Mouse (Mus musculus): ENCODE measurements around the gene Pax5. TPM values are rescaled to one million over a fixed set of nuclear protein-coding genes. Genes with fewer than 3 reads are reported as not detected.

The Pax5 gene
- total RNA-seq, 4 experiments from 2014 or later: not detected

DNA sequence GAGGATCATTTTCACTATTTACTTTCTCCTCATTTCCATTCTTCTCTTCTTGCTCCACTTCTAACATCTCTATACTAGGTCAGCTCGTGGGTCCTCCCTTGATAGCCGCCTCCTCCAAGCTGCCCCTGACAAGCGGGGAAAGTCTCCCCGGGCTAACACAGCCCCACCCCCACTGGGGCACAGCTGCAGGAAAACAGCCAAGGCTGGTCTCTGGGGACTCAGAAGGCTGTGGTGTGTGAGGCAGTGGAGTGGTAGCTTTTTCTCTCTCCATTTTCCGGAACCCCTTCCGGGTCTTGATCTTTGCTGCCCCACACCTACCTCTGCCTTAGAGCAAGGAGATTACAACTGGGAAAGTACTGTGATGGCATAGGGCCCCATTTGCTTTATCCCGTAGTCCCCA lies 4.3 kb downstream of the Pax5 start:
- no peak for DNase-seq (ENCODE audit: low spot score in 2 of 2)

GRCm38 (mm10) chr4:44705151-44705550 lies 5.1 kb downstream of the Pax5 start:
- DNase-seq (ENCODE audit: low spot score in 2 of 2): no peak

GRCm38 (mm10) chr4:44704369-44704745 lies 5.9 kb downstream of the Pax5 start:
- DNase-seq (ENCODE audit: low spot score in 2 of 2): peak; percentile 40 to 54

- no peak for DNase-seq (ENCODE audit: low spot score in 2 of 2)
Observed at GRCm38 (mm10) chr4:44703686-44704368, 6.5 kb downstream of the Pax5 start.

GRCm38 (mm10) chr4:44702891-44703685 lies 7.2 kb downstream of the Pax5 start:
- DNase-seq (ENCODE audit: low spot score in 2 of 2): no peak

DNA sequence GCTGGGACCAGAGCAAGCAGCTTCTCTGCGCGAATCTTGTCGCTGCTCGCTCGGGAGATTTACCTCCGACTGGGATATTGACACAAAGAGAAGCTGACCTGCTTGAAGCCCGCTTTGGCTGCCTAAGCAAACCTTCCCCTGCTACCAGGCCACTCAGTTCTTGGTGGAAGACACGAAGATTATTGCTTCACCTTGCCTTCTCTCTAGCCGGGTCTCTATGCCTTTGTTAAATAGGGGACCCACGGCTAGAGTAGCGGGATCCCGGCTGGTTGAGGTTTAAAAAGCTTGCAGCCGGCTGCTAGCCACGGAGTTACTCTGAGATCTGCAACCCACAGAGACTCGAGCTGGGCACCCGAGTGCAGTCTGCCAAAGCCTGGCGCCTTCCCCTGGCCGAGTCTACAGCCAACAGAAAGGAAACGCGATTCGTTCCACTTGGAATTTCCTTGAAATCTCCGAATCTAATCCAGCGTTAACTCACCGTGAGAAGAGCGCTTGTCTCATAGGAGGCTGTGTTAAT lies 8.2 kb downstream of the Pax5 start:
- DNase-seq (ENCODE audit: low spot score in 2 of 2): no peak

GRCm38 (mm10) chr4:44701513-44701912 lies 8.8 kb downstream of the Pax5 start:
- DNase-seq (ENCODE audit: low spot score in 2 of 2): no peak

DNA sequence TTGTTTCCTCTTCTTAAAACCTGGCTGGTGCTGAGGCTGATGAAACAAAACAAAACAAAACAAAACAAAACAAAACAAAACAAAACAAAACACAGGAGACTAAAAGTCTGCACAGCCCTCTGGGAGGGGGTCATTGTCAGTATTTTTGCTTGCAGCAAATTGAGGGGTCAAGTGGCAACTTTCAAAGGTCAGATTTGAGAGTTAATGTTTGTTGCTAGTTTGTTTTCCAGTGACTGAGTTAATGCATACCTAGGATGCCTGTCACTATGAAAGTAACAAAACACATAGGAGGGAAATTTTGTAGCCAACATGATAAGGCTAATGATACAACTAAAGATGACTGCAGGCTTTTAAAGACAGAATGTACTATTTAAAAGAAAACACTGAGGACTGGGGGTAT lies 13.6 kb downstream of the Pax5 start:
- DNase-seq (ENCODE audit: low spot score in 2 of 2): no peak

DNA sequence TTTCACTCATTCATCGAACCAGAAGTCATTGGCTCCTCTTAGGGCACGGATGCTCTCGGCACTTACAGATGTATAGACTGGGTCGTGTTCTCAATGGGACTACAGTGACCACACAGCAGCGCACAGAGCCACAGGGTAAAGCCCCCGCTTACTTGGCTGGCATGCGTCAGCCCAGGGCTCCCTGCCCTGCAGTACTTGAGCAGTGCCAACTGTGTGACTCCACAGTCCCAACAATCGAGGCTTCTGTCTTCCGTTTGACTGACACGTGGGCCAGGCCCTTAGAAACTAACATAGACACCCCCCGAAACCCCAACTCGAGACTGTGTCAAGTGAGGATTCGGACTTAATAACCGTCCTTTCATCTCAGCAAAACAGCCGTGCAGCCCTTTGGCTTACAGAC lies 15.9 kb downstream of the Pax5 start:
- DNase-seq (ENCODE audit: low spot score in 2 of 2): no peak

GRCm38 (mm10) chr4:44685582-44685981 lies 24.7 kb downstream of the Pax5 start:
- no peak for DNase-seq (ENCODE audit: low spot score in 2 of 2)

DNA sequence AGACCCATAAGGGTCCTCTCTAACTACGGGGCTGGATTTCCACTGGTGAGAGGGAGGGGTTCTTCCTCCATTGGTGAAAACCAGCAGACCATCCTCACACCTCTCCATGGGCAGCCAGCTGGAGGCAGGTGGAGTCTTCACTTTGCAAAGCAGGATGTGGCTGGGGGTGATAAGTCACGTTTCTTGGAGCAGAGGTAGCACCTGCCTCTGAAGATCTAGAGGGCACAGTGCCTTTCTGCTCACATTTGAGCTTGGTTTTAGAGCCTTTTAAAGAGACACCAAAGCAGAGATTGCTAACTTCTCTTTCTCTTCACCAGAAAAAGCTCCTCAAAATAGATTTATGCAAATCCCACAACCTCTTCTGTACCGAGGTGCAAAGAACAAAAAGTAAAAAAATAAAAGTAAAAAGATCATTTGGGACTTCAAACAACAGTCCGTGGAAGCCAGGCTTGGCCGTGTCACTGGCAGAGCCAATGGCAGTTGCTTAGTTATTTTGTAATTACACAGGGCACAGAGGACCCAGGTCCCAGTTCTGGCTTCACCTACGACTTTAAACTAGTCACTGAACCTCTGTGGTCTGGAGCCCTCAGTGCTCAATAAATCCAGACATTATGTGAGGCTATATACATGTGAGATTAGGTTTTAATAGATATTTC lies 29.9 kb downstream of the Pax5 start:
- no peak for DNase-seq (ENCODE audit: low spot score in 2 of 2)

- DNase-seq (ENCODE audit: low spot score in 2 of 2): no peak
Observed at GRCm38 (mm10) chr4:44678641-44679040, 31.6 kb downstream of the Pax5 start.

- DNase-seq (ENCODE audit: low spot score in 2 of 2): no peak
Observed at GRCm38 (mm10) chr4:44678026-44678425, 32.3 kb downstream of the Pax5 start.

DNA sequence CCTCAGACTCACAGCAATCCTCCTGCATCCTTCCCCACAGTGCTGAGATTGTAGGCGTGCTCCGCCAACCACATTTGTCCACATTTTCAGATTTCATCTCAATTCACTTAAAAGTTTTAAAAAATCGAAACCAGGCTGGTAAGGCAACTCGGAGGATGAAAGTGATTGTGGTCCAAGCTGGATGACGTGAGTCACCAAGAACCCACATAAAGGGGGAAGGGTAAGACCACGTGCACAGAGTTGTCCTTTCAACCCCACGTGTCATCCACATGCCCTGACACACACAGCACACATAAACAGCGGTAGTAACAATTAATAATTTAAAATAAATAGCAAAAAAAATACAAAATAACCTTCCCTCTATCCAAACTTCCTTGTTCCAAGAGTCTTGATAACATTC lies 35.3 kb downstream of the Pax5 start:
- no peak for DNase-seq (ENCODE audit: low spot score in 2 of 2)

GRCm38 (mm10) chr4:44673726-44674125 lies 36.6 kb downstream of the Pax5 start:
- no peak for DNase-seq (ENCODE audit: low spot score in 2 of 2)

GRCm38 (mm10) chr4:44672216-44672937 lies 37.9 kb downstream of the Pax5 start:
- DNase-seq (ENCODE audit: low spot score in 2 of 2): no peak

DNA sequence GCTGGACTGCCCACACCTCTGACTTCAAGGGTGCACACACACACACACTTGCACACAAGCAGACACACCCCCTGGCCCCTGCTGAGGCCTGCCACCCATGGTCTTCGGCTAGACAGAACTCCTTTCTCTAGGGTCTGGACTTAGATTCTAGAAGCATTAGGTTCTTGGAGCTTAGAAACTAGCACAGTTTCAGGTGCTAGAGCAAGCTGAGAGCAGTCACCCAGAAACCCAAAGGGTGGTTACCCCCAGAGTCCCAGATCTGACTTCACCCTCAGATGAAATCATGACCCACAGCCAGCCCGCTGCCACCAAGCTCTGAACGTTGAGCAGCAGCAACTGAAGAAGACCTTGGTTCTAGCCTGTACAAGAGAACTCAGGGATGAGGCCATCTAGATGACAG lies 38.8 kb downstream of the Pax5 start:
- no peak for DNase-seq (ENCODE audit: low spot score in 2 of 2)

- DNase-seq (ENCODE audit: low spot score in 2 of 2): no peak
Observed at GRCm38 (mm10) chr4:44671035-44671434, 39.3 kb downstream of the Pax5 start.

DNA sequence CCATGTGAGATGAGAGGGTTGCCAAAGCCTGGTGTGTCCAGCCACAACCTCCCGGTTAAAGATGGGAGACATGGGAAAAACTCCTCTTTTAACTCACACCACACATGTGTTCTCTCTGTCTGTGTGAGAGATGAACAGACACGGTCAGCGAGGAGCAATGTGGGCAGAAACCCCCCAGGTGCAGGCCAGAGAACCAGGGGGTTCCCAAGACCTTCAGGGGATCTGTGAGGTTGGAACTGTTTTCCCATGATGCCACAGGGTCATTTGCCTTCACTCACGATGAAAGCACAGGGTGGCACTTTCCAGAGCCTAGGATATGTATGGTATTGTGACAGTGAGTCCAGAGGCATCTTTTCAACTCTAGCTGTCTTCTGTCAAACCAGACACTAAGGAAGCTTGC lies 39.9 kb downstream of the Pax5 start:
- no peak for DNase-seq (ENCODE audit: low spot score in 2 of 2)

DNA sequence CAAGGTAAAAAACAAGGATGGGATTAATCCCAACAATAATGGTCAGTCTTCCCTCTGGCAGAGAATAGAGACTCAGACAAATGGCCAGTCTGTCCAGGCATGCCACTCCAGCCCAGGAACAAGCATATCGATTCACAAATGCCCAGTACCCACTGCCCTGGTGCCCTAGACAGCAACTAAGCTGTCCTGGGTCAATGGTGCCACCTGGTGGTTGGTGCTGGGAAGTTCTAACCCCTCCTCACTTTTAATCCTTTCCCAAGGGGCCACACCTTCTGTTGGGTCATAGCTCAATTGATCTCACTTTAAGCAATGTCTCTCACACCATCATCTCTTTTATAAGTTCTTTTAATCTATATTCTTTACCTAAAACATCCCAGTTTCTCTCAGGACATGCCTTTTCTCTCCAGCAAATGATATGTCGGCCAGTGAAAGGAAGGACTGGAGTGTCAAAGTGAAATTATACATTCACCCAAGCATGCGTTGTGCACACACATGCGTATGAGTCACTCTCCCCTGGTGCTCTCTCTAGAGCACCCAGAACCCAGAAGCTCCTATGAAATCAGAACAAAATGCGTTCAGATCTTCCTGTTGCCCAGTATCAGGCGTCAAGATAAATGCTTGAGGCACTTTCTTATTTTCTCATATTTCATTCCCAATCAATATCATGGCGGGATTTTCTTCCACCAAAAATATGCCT lies 40.7 kb downstream of the Pax5 start:
- no peak for DNase-seq (ENCODE audit: low spot score in 2 of 2)

GRCm38 (mm10) chr4:44668574-44668973 lies 41.7 kb downstream of the Pax5 start:
- DNase-seq (ENCODE audit: low spot score in 2 of 2): no peak
